Mouse (Mus musculus) hindbrain, embryonic 16.5 days (tissue): ENCODE measurements around the gene Cabp4. TPM values are rescaled to one million over a fixed set of nuclear protein-coding genes. Genes with fewer than 3 reads are reported as not detected.
"Not testable (repeated sequence)": the region's sequence is repeated elsewhere in the genome, so short reads cannot be mapped to it uniquely, and the experiment has no call there.

Source experiments
- ATAC-seq: fragments of 200-750 bp; cut with Nextera tagmentation; 2 replicates; pipeline ENCODE4 v1.8.0; 2017; ENCODE audit warnings: moderate TSS enrichment, moderate library complexity
- H3K27ac ChIP-seq: fragments of 300-500 bp; sonication (generic); 2 replicates; pipeline ENCODE4 v1.5.1; 2014; ENCODE audit warnings: low read depth, mild to moderate bottlenecking, control low read depth, low read length, moderate library complexity
- H3K27me3 ChIP-seq: fragments of 300-500 bp; sonication (generic); replicated peaks from 2 replicates; pipeline ENCODE4 v1.6.1; 2014; ENCODE audit warnings: low read length; ENCODE audit not compliant: control insufficient read depth, insufficient read depth
- H3K36me3 ChIP-seq: fragments of 300-500 bp; sonication (generic); 2 replicates; pipeline ENCODE4 v1.6.1; 2014; ENCODE audit warnings: mild to moderate bottlenecking, low read length, moderate library complexity, mixed read lengths; ENCODE audit not compliant: control insufficient read depth, insufficient read depth
- H3K4me1 ChIP-seq: fragments of 300-500 bp; sonication (generic); 2 replicates; pipeline ENCODE4 v1.6.1; 2014; ENCODE audit warnings: low read depth, low read length; ENCODE audit not compliant: control insufficient read depth, insufficient read depth
- H3K4me2 ChIP-seq: fragments of 300-500 bp; sonication (generic); 2 replicates; pipeline ENCODE4 v1.6.1; 2014; ENCODE audit warnings: mild to moderate bottlenecking, low read length, control low read depth, moderate library complexity
- H3K4me3 ChIP-seq: fragments of 300-500 bp; sonication (generic); 2 replicates; pipeline ENCODE4 v1.5.1; 2014; ENCODE audit warnings: mild to moderate bottlenecking, low read length, control low read depth, moderate library complexity
- H3K9ac ChIP-seq: fragments of 300-500 bp; sonication (generic); 2 replicates; pipeline ENCODE4 v1.6.1; 2014; ENCODE audit warnings: low read depth, mild to moderate bottlenecking, control low read depth, low read length, moderate library complexity
- H3K9me3 ChIP-seq: fragments of 300-500 bp; sonication (generic); 2 replicates; pipeline ENCODE4 v1.6.1; 2014; ENCODE audit warnings: mild to moderate bottlenecking, low read length, moderate library complexity; ENCODE audit not compliant: control insufficient read depth
- WGBS: fragments of 180-500 bp; shearing (Covaris S2); extraction: QIAGEN DNeasy Blood & Tissue Kit; methylation state at CpG from one replicate; pipeline ENCODE4 v1.1.7; 2014; 5-methylcytosine and 5-hydroxymethylcytosine counted together
- polyA plus RNA-seq: library from polyadenylated mRNA; unstranded; fragments of >200 nt; fragmentation: Nextera tagmentation; extraction: Ambion mirVana; gene quantifications from 2 replicates; pipeline ENCODE4 v1.2.1, GENCODE M21; 2015

The Cabp4 gene
- polyA plus RNA-seq, 1 experiment from 2014 or later = 0.24 TPM

GRCm38 (mm10) chr19:4131075-4131474 is 12.8 kb downstream of the Cabp4 start:
- Histone ChIP-seq H3K4me2 (no peak overlapping the region), H3K9me3 (no peaks in the 10 kb centered on the region), H3K9ac (no peak overlapping the region), H3K27ac (no peak overlapping the region), H3K36me3 (peaks cover 31% of the 10 kb centered on the region), H3K4me1 (peaks cover 9% of the 10 kb centered on the region), H3K27me3 (no peaks in the 10 kb centered on the region), H3K4me3 (no peak overlapping the region)
- 94% methylated on average over 5 of the region's 5 CpGs for WGBS
- ATAC-seq = no peak

GRCm38 (mm10) chr19:4130106-4130505 is 13.7 kb downstream of the Cabp4 start:
- H3K4me2 ChIP-seq = no peak overlapping the region
- H3K36me3 ChIP-seq = peaks cover 31% of the 10 kb centered on the region
- no peak overlapping the region for H3K4me3 ChIP-seq
- H3K4me1 ChIP-seq = peaks cover 9% of the 10 kb centered on the region
- ATAC-seq = no peak
- WGBS = 93% methylated on average over 4 of the region's 4 CpGs
- no peak overlapping the region for H3K9ac ChIP-seq
- H3K9me3 ChIP-seq = no peaks in the 10 kb centered on the region
- no peaks in the 10 kb centered on the region for H3K27me3 ChIP-seq
- no peak overlapping the region for H3K27ac ChIP-seq

GRCm38 (mm10) chr19:4129462-4129861 is 14.4 kb downstream of the Cabp4 start:
- Histone ChIP-seq H3K4me1 (peaks cover 9% of the 10 kb centered on the region), H3K4me3 (no peak overlapping the region), H3K27me3 (no peaks in the 10 kb centered on the region), H3K36me3 (peaks cover 31% of the 10 kb centered on the region), H3K27ac (no peak overlapping the region), H3K9me3 (no peaks in the 10 kb centered on the region), H3K4me2 (no peak overlapping the region), H3K9ac (no peak overlapping the region)
- WGBS = 95% methylated on average over 7 of the region's 7 CpGs
- no peak for ATAC-seq

DNA sequence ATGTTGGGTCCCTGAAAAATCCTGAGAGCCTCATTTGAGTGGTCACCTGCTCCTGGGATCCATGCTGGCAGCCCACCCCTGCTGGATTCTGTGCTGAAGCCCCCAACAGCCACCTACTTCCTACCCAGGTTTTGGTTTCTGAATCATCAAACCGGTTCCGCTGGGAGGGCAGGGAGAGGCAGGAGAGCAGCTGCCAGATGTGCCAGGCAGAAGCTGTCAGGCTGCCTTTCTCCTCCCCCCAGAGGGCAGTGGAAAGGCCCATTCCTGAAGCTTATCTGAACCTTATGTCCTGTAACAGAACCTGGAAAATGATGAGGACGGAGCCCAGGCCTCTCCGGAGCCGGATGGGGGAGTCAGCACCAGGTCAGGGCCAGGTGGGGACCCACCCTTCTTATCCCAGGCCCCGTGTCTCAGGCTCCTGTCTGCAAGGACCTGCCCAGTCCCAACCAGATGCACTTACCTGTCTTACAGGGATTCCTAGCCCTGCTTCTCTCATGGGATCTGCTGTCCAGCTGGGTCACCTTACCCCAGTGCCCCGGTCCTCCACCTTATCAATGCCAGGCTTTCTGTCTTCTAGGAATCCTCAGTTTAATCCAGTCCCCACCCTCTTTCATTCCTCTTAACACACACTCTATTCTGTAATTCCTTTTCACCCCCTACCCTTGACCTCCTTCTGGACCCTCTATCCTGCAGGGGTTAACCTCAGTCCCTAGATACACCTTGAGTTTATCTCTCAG is 16.9 kb downstream of the Cabp4 start:
- Histone ChIP-seq H3K27ac (no peak overlapping the region), H3K4me2 (peak overlapping the region; percentile 67), H3K9ac (peak overlapping the region; percentile 93), H3K36me3 (peaks cover 24% of the 10 kb centered on the region), H3K27me3 (no peaks in the 10 kb centered on the region), H3K4me3 (peak overlapping the region; percentile 85), H3K4me1 (peaks cover 9% of the 10 kb centered on the region), H3K9me3 (no peaks in the 10 kb centered on the region)
- ATAC-seq = no peak
- 70% methylated on average over 7 of the region's 7 CpGs for WGBS

GRCm38 (mm10) chr19:4125741-4126696 is 17.8 kb downstream of the Cabp4 start, which contains the start of gene Aip:
Aip (minus strand) TSS chr19:4125858.
- peaks cover 9% of the 10 kb centered on the region for H3K4me1 ChIP-seq
- H3K9me3 ChIP-seq = no peaks in the 10 kb centered on the region
- peaks cover 17% of the 10 kb centered on the region for H3K36me3 ChIP-seq
- ATAC-seq = peak; percentile 93
- H3K4me3 ChIP-seq = peak within 1 kb of the TSS; percentile 85
- no peaks in the 10 kb centered on the region for H3K27me3 ChIP-seq
- peak within 1 kb of the TSS; percentile 77 for H3K27ac ChIP-seq
- under 1% methylated on average over 49 of the region's 64 CpGs for WGBS
- H3K4me2 ChIP-seq = peak within 1 kb of the TSS; percentile 67
- H3K9ac ChIP-seq = peak within 1 kb of the TSS; percentile 93

DNA sequence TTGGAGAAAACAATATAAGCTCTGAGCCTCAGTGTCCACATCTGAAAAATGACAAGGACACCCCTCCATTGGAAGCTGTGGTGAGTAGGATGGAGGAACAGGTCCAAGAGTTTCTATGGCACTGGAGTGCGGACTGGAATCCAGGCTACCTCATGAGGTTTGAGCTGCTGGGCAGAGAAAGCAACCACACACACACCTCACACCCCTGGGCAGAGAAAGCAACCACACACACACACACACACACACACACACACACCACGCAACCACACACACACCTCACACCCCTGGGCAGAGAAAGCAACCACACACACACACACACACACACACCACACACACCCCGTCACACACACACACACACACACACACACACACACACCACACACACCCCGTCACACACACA is 18.6 kb downstream of the Cabp4 start:
- Histone ChIP-seq H3K27ac (peak overlapping the region; percentile 54), H3K36me3 (peaks cover 15% of the 10 kb centered on the region), H3K4me2 (peak overlapping the region; percentile 67), H3K4me1 (peaks cover 16% of the 10 kb centered on the region), H3K9ac (peak overlapping the region; percentile 93), H3K4me3 (peak overlapping the region; percentile 85)
- ATAC-seq = peak; percentile 31
- not testable (repeated sequence) for H3K9me3 ChIP-seq, H3K27me3 ChIP-seq
- 21% methylated on average over 2 of the region's 4 CpGs for WGBS

GRCm38 (mm10) chr19:4124432-4124831 is 19.4 kb downstream of the Cabp4 start:
- Histone ChIP-seq H3K9me3 (no peaks in the 10 kb centered on the region), H3K36me3 (peaks cover 8% of the 10 kb centered on the region), H3K27me3 (no peaks in the 10 kb centered on the region), H3K27ac (no peak overlapping the region), H3K4me2 (no peak overlapping the region), H3K9ac (no peak overlapping the region), H3K4me1 (peaks cover 19% of the 10 kb centered on the region), H3K4me3 (no peak overlapping the region)
- ATAC-seq = no peak
- WGBS = 85% methylated on average over 4 of the region's 4 CpGs

- H3K9ac ChIP-seq = no peak overlapping the region
- no peak overlapping the region for H3K4me2 ChIP-seq
- H3K36me3 ChIP-seq = peaks cover 3% of the 10 kb centered on the region; the same call in 1 of the 2 replicates
- ATAC-seq = no peak
- H3K9me3 ChIP-seq = no peaks in the 10 kb centered on the region
- peaks cover 19% of the 10 kb centered on the region for H3K4me1 ChIP-seq
- no peak overlapping the region for H3K4me3 ChIP-seq
- no peak overlapping the region for H3K27ac ChIP-seq
- no peaks in the 10 kb centered on the region for H3K27me3 ChIP-seq
- 84% methylated on average over 7 of the region's 7 CpGs for WGBS
These were observed 21.1 kb downstream of the Cabp4 start for GRCm38 (mm10) chr19:4122411-4123370.
